Mouse (Mus musculus) ES-E14 (cell line): Measurements from ENCODE around the gene Otud4.
A peak's percentile ranks its signal among the peaks of the same experiment; 100 is the strongest.

Source experiments
- CHD2 ChIP-seq: IDR thresholded peaks from 2 replicates; pipeline ENCODE4 v1.6.1; 2014; ENCODE audit warnings: mild to moderate bottlenecking, low read depth, low read length, inconsistent platforms
- HCFC1 ChIP-seq: IDR thresholded peaks from 2 replicates; pipeline ENCODE4 v1.6.1; 2012; ENCODE audit warnings: low read length, inconsistent platforms, borderline replicate concordance; ENCODE audit not compliant: insufficient read depth

DNA sequence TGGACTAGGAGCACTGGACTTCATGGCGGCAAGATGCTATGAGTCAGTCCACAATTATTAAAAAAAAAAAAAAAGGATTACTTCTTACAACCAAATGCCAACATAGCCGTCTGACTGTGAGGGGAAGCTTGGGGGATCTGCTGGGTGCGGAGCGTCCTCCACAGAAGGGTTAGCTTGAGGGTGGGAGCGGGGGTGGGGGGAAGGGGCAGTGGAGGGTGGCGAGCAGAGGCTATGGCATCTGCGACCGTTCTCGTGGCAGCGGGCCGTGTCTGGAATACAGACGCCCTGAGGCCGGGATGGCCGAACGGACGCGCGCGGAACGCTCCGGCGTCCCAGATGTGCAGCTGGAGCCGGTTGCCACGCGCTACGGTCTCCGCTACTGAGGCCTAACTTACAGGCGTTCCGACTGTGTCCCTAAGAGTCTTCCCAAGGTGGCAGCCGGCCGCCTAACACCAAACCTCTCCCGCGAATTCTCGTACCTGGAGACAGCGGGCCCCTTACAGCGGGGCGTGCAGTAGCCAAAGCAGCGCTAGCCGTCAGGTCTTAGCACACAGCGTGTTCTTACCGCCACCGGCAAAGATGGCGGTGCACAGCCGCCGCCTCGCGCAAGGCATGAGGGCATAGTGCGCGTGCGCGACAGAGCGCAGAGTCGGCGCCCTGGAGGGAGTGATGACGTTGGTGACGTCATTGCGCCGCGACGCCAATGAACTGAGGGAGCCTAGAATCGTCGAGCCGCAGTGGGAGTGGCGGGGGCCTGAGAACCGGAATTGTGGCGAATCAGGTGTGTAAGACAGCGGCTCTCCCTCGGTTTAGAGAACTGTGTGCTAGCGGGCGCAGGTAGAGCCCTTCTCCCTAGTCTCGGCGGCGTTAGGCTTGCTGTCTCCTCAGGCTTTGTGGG is 71.9 kb downstream of the Otud4 start, which contains the start of the genes Abce1 and Anapc10:
- TF ChIP-seq HCFC1 = peak; percentile 88
- TF ChIP-seq CHD2 = peak; percentile 59; the same call in 1 of the 2 replicates
